Mouse (Mus musculus) embryonic facial prominence, embryonic 12.5 days (tissue): Measurements from ENCODE around the gene Fbxw21. TPM values are rescaled to one million over a fixed set of nuclear protein-coding genes. Genes with fewer than 3 reads are reported as not detected.

Experiments
- ATAC-seq: fragments of 200-750 bp; cut with Nextera tagmentation; 2 replicates; pipeline ENCODE4 v1.8.0; 2017; ENCODE audit not compliant: insufficient number of reproducible peaks, insufficient read depth, low FRiP score, low TSS enrichment
- H3K27ac ChIP-seq: fragments of 300-500 bp; sonication (generic); 2 replicates; pipeline ENCODE4 v1.5.1; 2016; ENCODE audit warnings: mild to moderate bottlenecking
- H3K27me3 ChIP-seq: fragments of 300-500 bp; sonication (generic); 2 replicates; pipeline ENCODE4 v1.6.1; 2016; ENCODE audit warnings: mild to moderate bottlenecking, moderate library complexity
- H3K36me3 ChIP-seq: fragments of 300-500 bp; sonication (generic); 2 replicates; pipeline ENCODE4 v1.6.1; 2016; ENCODE audit warnings: mild to moderate bottlenecking
- H3K4me1 ChIP-seq: fragments of 300-500 bp; sonication (generic); 2 replicates; pipeline ENCODE4 v1.6.1; 2016
- H3K4me2 ChIP-seq: fragments of 300-500 bp; sonication (generic); replicated peaks from 2 replicates; pipeline ENCODE4 v1.6.1; 2016; ENCODE audit warnings: mild to moderate bottlenecking, moderate library complexity
- H3K4me3 ChIP-seq: fragments of 300-500 bp; sonication (generic); 2 replicates; pipeline ENCODE4 v1.5.1; 2016; ENCODE audit warnings: mild to moderate bottlenecking
- H3K9ac ChIP-seq: fragments of 300-500 bp; sonication (generic); 2 replicates; pipeline ENCODE4 v1.6.1; 2016; ENCODE audit warnings: mild to moderate bottlenecking, moderate library complexity
- H3K9me3 ChIP-seq: fragments of 300-500 bp; sonication (generic); 2 replicates; pipeline ENCODE4 v1.6.1; 2016; ENCODE audit warnings: mild to moderate bottlenecking, moderate library complexity
- WGBS: fragments of 180-500 bp; shearing (Covaris S2); methylation state at CpG from one replicate; pipeline ENCODE4 v1.1.7; 2016; 5-methylcytosine and 5-hydroxymethylcytosine counted together
- polyA plus RNA-seq: library from polyadenylated mRNA; unstranded; fragments of >200 nt; fragmentation: Nextera tagmentation; extraction: Ambion mirVana; gene quantifications from 2 replicates; pipeline ENCODE4 v1.2.1, GENCODE M21; 2016

Fbxw21 gene
- polyA plus RNA-seq, 1 experiment from 2014 or later = not detected

- 80% methylated on average over 2 of the region's 2 CpGs for WGBS
- Histone ChIP-seq H3K36me3 (peaks cover 5% of the 10 kb centered on the region; the same call in 1 of the 2 replicates), H3K4me2 (no peak overlapping the region), H3K27ac (no peak overlapping the region), H3K9me3 (no peaks in the 10 kb centered on the region), H3K27me3 (no peaks in the 10 kb centered on the region), H3K9ac (no peak overlapping the region), H3K4me3 (no peak overlapping the region), H3K4me1 (no peaks in the 10 kb centered on the region)
- ATAC-seq = no peak
Observed at GRCm38 (mm10) chr9:109125043-109125442, 36.8 kb downstream of the Fbxw21 start.

GRCm38 (mm10) chr9:109124164-109124563 lies 37.7 kb downstream of the Fbxw21 start:
- no peak overlapping the region for H3K27ac ChIP-seq
- peaks cover 11% of the 10 kb centered on the region; the same call in 1 of the 2 replicates for H3K36me3 ChIP-seq
- ATAC-seq = no peak
- H3K9ac ChIP-seq = no peak overlapping the region
- no peak overlapping the region for H3K4me3 ChIP-seq
- no peaks in the 10 kb centered on the region for H3K9me3 ChIP-seq
- WGBS = 89% methylated on average over 3 of the region's 3 CpGs
- no peaks in the 10 kb centered on the region for H3K27me3 ChIP-seq
- no peak overlapping the region for H3K4me2 ChIP-seq
- H3K4me1 ChIP-seq = no peaks in the 10 kb centered on the region

GRCm38 (mm10) chr9:109123266-109123665 lies 38.6 kb downstream of the Fbxw21 start:
- Histone ChIP-seq H3K36me3 (peaks cover 20% of the 10 kb centered on the region), H3K4me3 (no peak overlapping the region), H3K4me2 (no peak overlapping the region), H3K27me3 (no peaks in the 10 kb centered on the region), H3K9ac (no peak overlapping the region), H3K27ac (no peak overlapping the region), H3K4me1 (no peaks in the 10 kb centered on the region), H3K9me3 (no peaks in the 10 kb centered on the region)
- WGBS = 54% methylated on average over 6 of the region's 6 CpGs
- ATAC-seq = no peak

GRCm38 (mm10) chr9:109122553-109123085 lies 39.2 kb downstream of the Fbxw21 start:
- no peak for ATAC-seq
- Histone ChIP-seq H3K4me2 (no peak overlapping the region), H3K27me3 (no peaks in the 10 kb centered on the region), H3K27ac (no peak overlapping the region), H3K9ac (no peak overlapping the region), H3K4me3 (no peak overlapping the region), H3K9me3 (no peaks in the 10 kb centered on the region), H3K36me3 (peaks cover 27% of the 10 kb centered on the region), H3K4me1 (no peaks in the 10 kb centered on the region)
- 47% methylated on average over 2 of the region's 2 CpGs for WGBS

GRCm38 (mm10) chr9:109120956-109121355 lies 40.9 kb downstream of the Fbxw21 start:
- Histone ChIP-seq H3K9me3 (no peaks in the 10 kb centered on the region), H3K27me3 (no peaks in the 10 kb centered on the region), H3K4me3 (no peak overlapping the region), H3K4me1 (no peaks in the 10 kb centered on the region), H3K27ac (no peak overlapping the region), H3K9ac (no peak overlapping the region), H3K4me2 (no peak overlapping the region), H3K36me3 (peaks cover 43% of the 10 kb centered on the region)
- no peak for ATAC-seq
- 87% methylated on average over 6 of the region's 6 CpGs for WGBS

- Histone ChIP-seq H3K4me3 (no peak overlapping the region), H3K9ac (no peak overlapping the region), H3K36me3 (peaks cover 57% of the 10 kb centered on the region), H3K4me2 (no peak overlapping the region), H3K4me1 (no peaks in the 10 kb centered on the region), H3K27ac (no peak overlapping the region), H3K9me3 (no peaks in the 10 kb centered on the region), H3K27me3 (no peaks in the 10 kb centered on the region)
- 94% methylated on average over 9 of the region's 9 CpGs for WGBS
- ATAC-seq = no peak
Observed at GRCm38 (mm10) chr9:109119571-109119970, 42.3 kb downstream of the Fbxw21 start.

- Histone ChIP-seq H3K36me3 (peaks cover 72% of the 10 kb centered on the region), H3K4me3 (no peak overlapping the region), H3K4me1 (no peaks in the 10 kb centered on the region), H3K27ac (no peak overlapping the region), H3K4me2 (no peak overlapping the region), H3K27me3 (no peaks in the 10 kb centered on the region), H3K9me3 (no peaks in the 10 kb centered on the region), H3K9ac (no peak overlapping the region)
- WGBS = 87% methylated on average over 4 of the region's 4 CpGs
- no peak for ATAC-seq
Observed at GRCm38 (mm10) chr9:109118106-109118505, 43.7 kb downstream of the Fbxw21 start.

- 92% methylated on average over 10 of the region's 10 CpGs for WGBS
- no peak for ATAC-seq
- peaks cover 91% of the 10 kb centered on the region for H3K36me3 ChIP-seq
Observed at GRCm38 (mm10) chr9:109116205-109116604, 45.6 kb downstream of the Fbxw21 start.

GRCm38 (mm10) chr9:109114871-109115270 lies 47.0 kb downstream of the Fbxw21 start:
- no peaks in the 10 kb centered on the region for H3K27me3 ChIP-seq
- no peak for ATAC-seq
- no peaks in the 10 kb centered on the region for H3K9me3 ChIP-seq
- H3K4me3 ChIP-seq = no peak overlapping the region
- no peaks in the 10 kb centered on the region for H3K4me1 ChIP-seq
- H3K9ac ChIP-seq = no peak overlapping the region
- WGBS = 88% methylated on average over 7 of the region's 7 CpGs
- peaks cover 99% of the 10 kb centered on the region for H3K36me3 ChIP-seq
- H3K27ac ChIP-seq = no peak overlapping the region
- H3K4me2 ChIP-seq = no peak overlapping the region

More at GRCm38 (mm10) chr9:109116205-109116604, 45.6 kb downstream of the Fbxw21 start:
- Histone ChIP-seq H3K4me2 (no peak overlapping the region), H3K4me1 (no peaks in the 10 kb centered on the region), H3K4me3 (no peak overlapping the region), H3K27me3 (no peaks in the 10 kb centered on the region), H3K27ac (no peak overlapping the region), H3K9ac (no peak overlapping the region), H3K9me3 (no peaks in the 10 kb centered on the region)

- Histone ChIP-seq H3K9me3 (no peaks in the 10 kb centered on the region), H3K27ac (no peak overlapping the region), H3K4me2 (no peak overlapping the region), H3K27me3 (no peaks in the 10 kb centered on the region), H3K4me3 (no peak overlapping the region), H3K4me1 (no peaks in the 10 kb centered on the region), H3K9ac (no peak overlapping the region), H3K36me3 (peaks cover 99% of the 10 kb centered on the region)
- ATAC-seq = no peak
- 95% methylated on average over 11 of the region's 11 CpGs for WGBS
Observed at GRCm38 (mm10) chr9:109114276-109114675, 47.6 kb downstream of the Fbxw21 start.

GRCm38 (mm10) chr9:109113331-109113730 lies 48.5 kb downstream of the Fbxw21 start:
- peaks cover 100% of the 10 kb centered on the region for H3K36me3 ChIP-seq
- H3K4me1 ChIP-seq = no peaks in the 10 kb centered on the region
- H3K9ac ChIP-seq = no peak overlapping the region
- no peak for ATAC-seq
- H3K27me3 ChIP-seq = no peaks in the 10 kb centered on the region
- 90% methylated on average over 8 of the region's 8 CpGs for WGBS
- no peak overlapping the region for H3K4me2 ChIP-seq
- H3K9me3 ChIP-seq = no peaks in the 10 kb centered on the region
- H3K27ac ChIP-seq = no peak overlapping the region
- no peak overlapping the region for H3K4me3 ChIP-seq

- 94% methylated on average over 9 of the region's 9 CpGs for WGBS
- no peak for ATAC-seq
- H3K36me3 ChIP-seq = peaks cover 99% of the 10 kb centered on the region
Observed at GRCm38 (mm10) chr9:109111591-109111990, 50.2 kb downstream of the Fbxw21 start.

More at GRCm38 (mm10) chr9:109111591-109111990, 50.2 kb downstream of the Fbxw21 start:
- Histone ChIP-seq H3K4me1 (no peaks in the 10 kb centered on the region), H3K4me2 (no peak overlapping the region), H3K9me3 (no peaks in the 10 kb centered on the region), H3K9ac (no peak overlapping the region), H3K4me3 (no peak overlapping the region), H3K27ac (no peak overlapping the region), H3K27me3 (no peaks in the 10 kb centered on the region)
